Mouse (Mus musculus) ES-Bruce4 (cell line): ENCODE data around the gene Dph6.
A peak's percentile ranks its signal among the peaks of the same experiment; 100 is the strongest.

Experiments
- CTCF ChIP-seq: IDR thresholded peaks from one replicate; pipeline ENCODE4 v1.8.1; 2011; ENCODE audit warnings: low read depth, low read length
- EP300 ChIP-seq: IDR thresholded peaks from 2 replicates; pipeline ENCODE4 v1.6.1; 2011; ENCODE audit warnings: low read depth, low read length; ENCODE audit not compliant: insufficient read depth
- POLR2A ChIP-seq: IDR thresholded peaks from one replicate; pipeline ENCODE4 v1.8.1; 2011; ENCODE audit warnings: low read length; ENCODE audit not compliant: insufficient read depth

DNA sequence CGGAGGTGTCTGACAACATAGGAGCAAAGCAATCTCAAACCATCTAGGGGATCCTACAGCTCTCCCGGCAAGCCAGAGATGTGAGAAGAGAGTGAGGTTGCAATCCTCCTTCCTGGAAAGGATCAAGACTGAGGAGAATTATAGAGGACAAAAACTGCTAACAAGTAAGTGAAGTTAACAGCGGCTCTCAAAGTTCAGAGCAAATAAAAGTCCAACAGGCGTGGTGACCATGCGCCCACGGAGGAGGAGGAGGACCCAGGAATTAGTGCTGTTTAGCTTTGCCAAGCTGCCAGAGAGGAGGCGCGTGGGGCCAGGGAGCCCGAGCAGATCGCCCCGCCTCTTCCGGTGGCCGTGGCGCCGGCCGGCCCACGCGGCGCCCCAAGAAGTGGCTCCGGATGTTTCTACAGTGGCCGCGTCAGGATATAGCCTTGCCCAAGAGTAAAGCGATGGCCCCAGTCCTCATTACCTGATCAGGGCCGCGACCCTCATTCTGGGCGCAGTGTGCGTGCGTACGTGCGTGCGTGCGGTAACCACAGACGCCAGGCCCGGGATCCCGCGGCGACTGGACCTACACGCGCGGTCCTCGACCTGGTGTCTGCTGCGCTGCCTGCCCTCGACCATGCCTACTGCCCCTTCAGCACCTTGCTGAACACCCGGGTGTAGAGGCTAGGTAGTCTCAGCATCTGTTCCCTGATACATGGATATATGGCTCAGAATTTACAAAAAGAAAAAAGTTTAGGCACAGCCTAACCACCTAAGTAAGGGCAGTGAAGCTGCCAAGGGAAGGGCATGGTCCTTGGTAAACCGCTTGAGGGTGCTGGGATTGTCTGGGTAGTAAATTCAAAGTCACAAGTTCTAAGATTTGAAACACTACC lies at the start of gene Dph6:
- TF ChIP-seq EP300: 0 out of 2 replicates have a peak, but pooled peaks have one; percentile 7
- TF ChIP-seq CTCF: no peak
- TF ChIP-seq POLR2A: no peak
